Mouse (Mus musculus) limb, embryonic 13.5 days (tissue): ENCODE results near the gene Ifit3. TPM values are rescaled to one million over a fixed set of nuclear protein-coding genes. Genes with fewer than 3 reads are reported as not detected.
"Not testable (repeated sequence)": the region's sequence is repeated elsewhere in the genome, so short reads cannot be mapped to it uniquely, and the experiment has no call there.

Experiments
- ATAC-seq: fragments of 200-750 bp; cut with Nextera tagmentation; 2 replicates; pipeline ENCODE4 v1.8.0; 2017; ENCODE audit warnings: low read depth, moderate number of reproducible peaks, moderate TSS enrichment; ENCODE audit not compliant: low FRiP score
- H3K27ac ChIP-seq: fragments of 300-500 bp; sonication (generic); 2 replicates; pipeline ENCODE4 v1.5.1; 2015; ENCODE audit warnings: inconsistent platforms, mild to moderate bottlenecking, moderate library complexity
- H3K27me3 ChIP-seq: fragments of 300-500 bp; sonication (generic); 2 replicates; pipeline ENCODE4 v1.6.1; 2015; ENCODE audit warnings: mild to moderate bottlenecking, inconsistent platforms
- H3K36me3 ChIP-seq: fragments of 300-500 bp; sonication (generic); 2 replicates; pipeline ENCODE4 v1.6.1; 2015; ENCODE audit warnings: inconsistent platforms, mild to moderate bottlenecking, moderate library complexity
- H3K4me1 ChIP-seq: fragments of 300-500 bp; sonication (generic); 2 replicates; pipeline ENCODE4 v1.6.1; 2015; ENCODE audit warnings: inconsistent platforms
- H3K4me2 ChIP-seq: fragments of 300-500 bp; sonication (generic); replicated peaks from 2 replicates; pipeline ENCODE4 v1.6.1; 2015; ENCODE audit warnings: inconsistent platforms, mild to moderate bottlenecking, moderate library complexity
- H3K4me3 ChIP-seq: fragments of 300-500 bp; sonication (generic); 2 replicates; pipeline ENCODE4 v1.5.1; 2015; ENCODE audit warnings: moderate library complexity, mild to moderate bottlenecking, inconsistent platforms
- H3K9ac ChIP-seq: fragments of 300-500 bp; sonication (generic); 2 replicates; pipeline ENCODE4 v1.6.1; 2015; ENCODE audit warnings: mild to moderate bottlenecking, inconsistent platforms
- H3K9me3 ChIP-seq: fragments of 300-500 bp; sonication (generic); 2 replicates; pipeline ENCODE4 v1.6.1; 2016; ENCODE audit warnings: inconsistent platforms
- WGBS: fragments of 180-500 bp; shearing (Covaris S2); methylation state at CpG from one replicate; pipeline ENCODE4 v1.1.7; 2015; 5-methylcytosine and 5-hydroxymethylcytosine counted together
- polyA plus RNA-seq: library from polyadenylated mRNA; unstranded; fragments of >200 nt; fragmentation: Nextera tagmentation; extraction: Ambion mirVana; gene quantifications from 2 replicates; pipeline ENCODE4 v1.2.1, GENCODE M21; 2015

Gene Ifit3
- polyA plus RNA-seq, result 1.7 and 3.6 TPM in 2 replicates

DNA sequence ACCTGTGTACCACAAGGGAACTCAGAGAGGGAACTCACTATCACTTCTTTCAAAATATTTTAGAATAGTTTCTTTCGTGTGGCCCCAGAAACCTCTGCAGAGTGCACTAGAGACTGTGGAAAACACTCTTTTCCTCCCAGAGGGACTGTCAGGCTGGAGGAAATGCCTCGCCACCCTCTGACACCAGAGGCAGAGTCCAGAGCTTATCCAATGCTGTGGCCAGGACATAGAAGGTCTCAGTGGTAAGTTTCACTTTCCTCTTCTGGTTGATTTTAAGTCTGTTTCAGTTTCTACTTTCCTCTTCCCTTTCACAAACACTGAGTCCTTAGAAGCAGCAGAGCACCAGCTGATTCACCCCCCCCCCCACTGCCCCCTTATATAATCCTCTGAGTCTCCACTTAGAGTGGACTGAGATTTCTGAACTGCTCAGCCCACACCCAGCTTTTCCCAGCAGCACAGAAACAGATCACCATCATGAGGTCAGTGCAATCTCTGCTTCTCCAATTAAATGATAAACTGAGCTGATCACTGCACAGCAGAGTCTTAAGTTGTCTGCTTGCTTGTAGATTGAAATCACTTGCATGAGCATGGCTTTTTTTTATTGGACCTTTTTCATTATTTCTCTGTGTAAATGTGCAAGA, at the start of gene Ifit3:
Ifit3 (plus strand) TSS at position 406 of the 641 bp plus-strand sequence.
- 33% methylated on average over 2 of the region's 2 CpGs for WGBS
- not testable (repeated sequence) for H3K4me3 ChIP-seq, H3K4me1 ChIP-seq, H3K27ac ChIP-seq, H3K27me3 ChIP-seq, H3K9ac ChIP-seq, H3K36me3 ChIP-seq, H3K4me2 ChIP-seq, H3K9me3 ChIP-seq
- ATAC-seq, result peak; percentile 44; the same call in 1 of the 2 replicates

DNA sequence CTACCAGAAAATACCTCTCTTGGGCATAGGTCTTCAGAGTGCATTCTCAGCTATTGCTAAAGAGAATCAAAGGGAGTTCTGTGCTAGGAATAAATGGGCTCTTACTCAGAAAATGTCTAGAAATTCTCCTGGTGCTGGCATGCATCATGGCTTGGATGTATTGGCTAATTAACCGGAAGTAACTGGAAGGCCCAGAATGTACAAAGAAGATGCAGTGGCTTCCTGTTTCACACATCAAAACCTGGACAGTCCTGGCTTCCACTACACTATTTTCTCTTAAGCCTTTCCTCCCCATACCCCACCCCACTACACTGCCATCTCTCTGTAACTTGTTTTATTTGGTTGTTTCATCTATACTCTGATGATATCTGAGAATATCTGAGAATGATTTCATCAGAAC, 43.9 kb upstream of the Ifit3 start:
- Histone ChIP-seq H3K4me3 (no peak overlapping the region), H3K27ac (no peak overlapping the region), H3K4me1 (no peaks in the 10 kb centered on the region), H3K36me3 (no peaks in the 10 kb centered on the region), H3K9me3 (peaks cover 3% of the 10 kb centered on the region; the same call in 1 of the 2 replicates), H3K27me3 (no peaks in the 10 kb centered on the region), H3K9ac (no peak overlapping the region), H3K4me2 (no peak overlapping the region)
- no peak for ATAC-seq
- WGBS, result 90% methylated on average over 1 of the region's 1 CpGs

DNA sequence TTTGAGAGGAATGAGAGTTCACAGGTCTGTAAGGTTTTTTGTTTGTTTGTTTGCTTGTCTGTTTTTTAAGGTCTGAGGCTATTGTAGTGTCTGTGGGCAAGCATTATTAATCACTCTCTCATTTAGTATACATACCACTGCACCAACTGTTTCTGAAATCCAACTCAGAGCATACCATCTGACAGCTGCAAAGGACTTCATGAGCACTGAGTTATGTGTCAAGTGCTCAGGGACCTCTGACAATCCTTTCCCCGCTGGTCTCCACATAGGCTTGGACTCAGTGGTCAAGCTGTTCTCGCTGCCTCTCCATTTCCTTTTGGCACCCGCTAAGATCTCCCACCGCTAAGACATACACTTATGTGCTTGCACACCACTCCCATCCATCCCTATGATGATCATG, 37.1 kb upstream of the Ifit3 start:
- no peak for ATAC-seq
- Histone ChIP-seq H3K27me3 (no peaks in the 10 kb centered on the region), H3K27ac (no peak overlapping the region), H3K4me2 (no peak overlapping the region), H3K9me3 (no peaks in the 10 kb centered on the region), H3K4me1 (no peaks in the 10 kb centered on the region), H3K4me3 (no peak overlapping the region), H3K36me3 (no peaks in the 10 kb centered on the region), H3K9ac (no peak overlapping the region)
- WGBS, result 87% methylated on average over 4 of the region's 4 CpGs

DNA sequence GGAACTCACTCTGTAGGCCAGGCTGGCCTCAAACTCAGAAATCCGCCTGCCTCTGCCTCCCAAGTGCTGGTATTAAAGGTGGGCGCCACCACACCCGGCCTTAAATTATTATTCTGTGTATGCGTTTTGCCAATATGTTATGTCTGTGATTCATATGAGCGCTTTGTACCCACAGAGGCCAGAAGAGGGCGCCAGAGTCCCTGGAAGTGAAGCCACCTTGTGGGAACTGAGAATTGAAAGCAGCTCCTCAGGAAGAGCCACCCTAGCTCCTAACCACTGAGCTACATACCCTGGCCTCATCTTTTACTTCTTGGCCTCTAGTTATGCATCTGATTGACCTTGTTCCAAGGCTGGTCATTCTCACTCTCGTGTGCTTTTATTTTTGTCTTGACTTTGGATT, 35.4 kb upstream of the Ifit3 start:
- Histone ChIP-seq H3K4me1 (peaks cover 15% of the 10 kb centered on the region), H3K36me3 (no peaks in the 10 kb centered on the region), H3K4me2 (no peak overlapping the region), H3K9me3 (no peaks in the 10 kb centered on the region), H3K27me3 (no peaks in the 10 kb centered on the region), H3K4me3 (no peak overlapping the region), H3K27ac (no peak overlapping the region), H3K9ac (no peak overlapping the region)
- no peak for ATAC-seq
- 32% methylated on average over 7 of the region's 7 CpGs for WGBS

DNA sequence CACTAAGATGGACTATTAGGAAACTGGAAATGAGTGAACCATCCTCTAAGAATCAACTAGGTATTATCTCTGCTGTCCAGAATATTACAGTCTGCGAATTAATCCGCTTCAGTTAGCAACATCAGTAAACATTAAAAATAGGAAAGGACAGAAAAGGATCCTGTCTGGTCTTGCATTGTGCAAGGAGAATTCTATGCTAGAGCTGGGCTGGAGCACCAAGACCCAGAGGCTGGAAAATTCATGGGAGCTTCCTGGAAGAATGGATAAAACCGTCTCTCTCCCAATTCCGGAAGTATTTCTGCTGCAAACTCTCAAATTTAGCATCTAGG, 33.2 kb upstream of the Ifit3 start:
- H3K4me2 ChIP-seq, result peak overlapping the region; percentile 64
- peak overlapping the region; percentile 51 for H3K4me3 ChIP-seq
- no peak for ATAC-seq
- peaks cover 20% of the 10 kb centered on the region for H3K4me1 ChIP-seq
- WGBS, result 33% methylated on average over 4 of the region's 4 CpGs
- no peak overlapping the region; the same call in 1 of the 2 replicates for H3K9ac ChIP-seq
- H3K27ac ChIP-seq, result no peak overlapping the region
- H3K36me3 ChIP-seq, result no peaks in the 10 kb centered on the region
- H3K27me3 ChIP-seq, result no peaks in the 10 kb centered on the region
- no peaks in the 10 kb centered on the region for H3K9me3 ChIP-seq

DNA sequence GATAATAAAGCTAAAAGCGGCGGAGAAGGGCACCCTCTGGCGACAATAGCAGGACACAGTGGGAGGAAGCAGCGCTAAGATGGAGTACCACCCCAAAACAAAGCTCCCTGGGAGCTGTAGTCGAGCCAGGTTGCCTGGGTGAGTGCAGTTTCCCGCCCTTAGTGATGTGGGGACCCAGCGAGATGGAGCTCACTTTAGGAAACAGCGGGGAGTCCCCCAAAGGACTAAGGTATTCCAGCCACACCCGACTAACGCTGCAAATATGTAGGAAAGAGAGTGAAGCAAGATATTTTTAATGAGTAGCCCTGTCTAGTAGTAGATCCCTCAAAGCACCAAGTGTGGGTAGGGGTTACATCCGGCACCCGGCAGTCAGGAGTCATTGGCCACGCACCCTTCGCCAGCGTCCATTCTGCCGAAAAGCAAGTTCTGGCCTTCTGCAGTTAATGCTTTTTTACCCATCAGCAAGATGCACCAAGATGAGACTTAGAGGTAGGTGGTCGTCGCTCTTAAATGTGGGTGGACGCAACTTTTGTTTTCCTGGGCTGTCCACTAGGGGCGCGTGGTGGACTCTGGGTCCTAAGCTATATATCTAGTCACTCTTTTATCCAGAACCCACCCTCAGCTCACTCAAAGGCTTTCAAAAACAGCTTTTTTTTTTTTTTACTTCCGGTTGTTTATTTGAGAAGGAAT, 32.7 kb upstream of the Ifit3 start, which contains the start of gene Ifit2:
Ifit2 (plus strand) TSS at position 161 of the 690 bp plus-strand sequence.
- H3K9me3 ChIP-seq, result no peaks in the 10 kb centered on the region
- H3K9ac ChIP-seq, result peak within 1 kb of the TSS; percentile 59
- H3K27me3 ChIP-seq, result no peaks in the 10 kb centered on the region
- H3K36me3 ChIP-seq, result no peaks in the 10 kb centered on the region
- H3K4me3 ChIP-seq, result peak within 1 kb of the TSS; percentile 51
- peak within 1 kb of the TSS; percentile 64 for H3K4me2 ChIP-seq
- H3K4me1 ChIP-seq, result peaks cover 20% of the 10 kb centered on the region
- peak; percentile 89 for ATAC-seq
- peak within 1 kb of the TSS; percentile 77 for H3K27ac ChIP-seq
- 2% methylated on average over 22 of the region's 22 CpGs for WGBS

DNA sequence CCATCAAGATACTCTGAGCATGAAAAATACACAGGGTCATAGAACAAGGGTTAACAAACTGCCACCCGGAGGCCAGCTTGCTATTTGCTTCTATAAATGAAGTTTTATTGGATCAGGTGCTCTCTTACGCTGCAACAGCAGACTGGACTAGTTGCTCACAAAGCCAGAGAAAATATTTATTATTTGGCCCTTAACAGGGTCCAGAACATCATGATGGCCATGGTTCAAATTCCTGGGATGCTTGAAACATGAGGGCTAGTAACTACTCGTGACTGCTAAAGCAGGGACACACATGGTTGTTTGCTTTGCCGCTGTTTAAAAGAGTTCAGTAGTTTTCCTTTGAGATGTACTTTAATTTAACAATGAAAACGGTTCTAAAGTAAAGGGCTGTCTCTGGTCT, 31.4 kb upstream of the Ifit3 start:
- Histone ChIP-seq H3K4me2 (peak overlapping the region; percentile 49), H3K9ac (no peak overlapping the region), H3K4me3 (peak overlapping the region; percentile 20), H3K27me3 (no peaks in the 10 kb centered on the region), H3K4me1 (peaks cover 20% of the 10 kb centered on the region), H3K9me3 (no peaks in the 10 kb centered on the region), H3K27ac (peak overlapping the region; percentile 77), H3K36me3 (no peaks in the 10 kb centered on the region)
- ATAC-seq, result peak; percentile 42; the same call in 1 of the 2 replicates
- 19% methylated on average over 5 of the region's 5 CpGs for WGBS

DNA sequence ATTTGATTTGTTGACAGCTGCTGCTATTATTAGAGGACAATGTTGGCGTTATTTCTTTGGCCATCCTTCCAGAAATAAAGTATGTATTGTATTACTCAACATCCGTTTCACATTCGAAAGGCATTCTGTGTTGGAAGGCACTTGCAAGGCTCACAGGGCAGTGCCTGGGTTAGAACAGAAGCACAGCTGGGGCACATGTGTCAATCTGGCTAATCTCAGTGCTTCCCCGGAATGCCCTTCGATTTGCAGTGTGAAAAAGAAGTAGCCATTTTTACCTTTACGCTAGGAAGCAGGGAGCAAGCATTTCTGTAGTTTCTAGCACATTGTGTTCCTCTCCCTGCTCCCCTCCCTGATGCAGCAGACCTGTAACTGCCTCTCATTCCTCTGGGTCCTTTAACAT, 30.3 kb upstream of the Ifit3 start:
- 0 out of 2 replicates have a peak, but pooled peaks have one; percentile 34 for ATAC-seq
- no peak overlapping the region for H3K9ac ChIP-seq
- peak overlapping the region; percentile 40 for H3K27ac ChIP-seq
- peaks cover 20% of the 10 kb centered on the region for H3K4me1 ChIP-seq
- 42% methylated on average over 6 of the region's 6 CpGs for WGBS
- H3K4me3 ChIP-seq, result no peak overlapping the region
- no peaks in the 10 kb centered on the region for H3K27me3 ChIP-seq
- no peaks in the 10 kb centered on the region for H3K9me3 ChIP-seq
- H3K4me2 ChIP-seq, result peak overlapping the region; percentile 49
- no peaks in the 10 kb centered on the region for H3K36me3 ChIP-seq

DNA sequence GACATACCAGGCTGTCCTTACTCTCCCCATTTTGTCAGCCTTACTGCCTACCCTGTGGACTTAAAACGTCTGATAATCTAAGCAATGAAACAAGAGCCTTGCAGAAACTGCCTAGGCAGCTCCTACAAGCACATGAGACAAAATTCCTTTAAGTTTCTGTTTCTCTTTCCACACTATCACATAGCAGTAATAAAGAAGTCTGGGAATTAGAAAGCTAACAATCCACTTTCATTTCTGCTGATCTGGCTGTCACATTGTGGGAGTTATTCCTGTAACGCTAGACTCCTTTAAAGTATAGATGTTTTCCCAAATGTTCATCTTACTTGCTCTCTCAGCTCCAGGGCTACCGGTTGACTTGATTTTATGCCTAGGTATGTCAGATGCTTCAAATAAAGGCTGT, 29.8 kb upstream of the Ifit3 start:
- Histone ChIP-seq H3K9me3 (no peaks in the 10 kb centered on the region), H3K4me2 (peak overlapping the region; percentile 49), H3K9ac (no peak overlapping the region), H3K27me3 (no peaks in the 10 kb centered on the region), H3K36me3 (no peaks in the 10 kb centered on the region), H3K27ac (peak overlapping the region; percentile 40; the same call in 1 of the 2 replicates), H3K4me3 (no peak overlapping the region), H3K4me1 (peaks cover 20% of the 10 kb centered on the region)
- ATAC-seq, result no peak
- 37% methylated on average over 3 of the region's 3 CpGs for WGBS

DNA sequence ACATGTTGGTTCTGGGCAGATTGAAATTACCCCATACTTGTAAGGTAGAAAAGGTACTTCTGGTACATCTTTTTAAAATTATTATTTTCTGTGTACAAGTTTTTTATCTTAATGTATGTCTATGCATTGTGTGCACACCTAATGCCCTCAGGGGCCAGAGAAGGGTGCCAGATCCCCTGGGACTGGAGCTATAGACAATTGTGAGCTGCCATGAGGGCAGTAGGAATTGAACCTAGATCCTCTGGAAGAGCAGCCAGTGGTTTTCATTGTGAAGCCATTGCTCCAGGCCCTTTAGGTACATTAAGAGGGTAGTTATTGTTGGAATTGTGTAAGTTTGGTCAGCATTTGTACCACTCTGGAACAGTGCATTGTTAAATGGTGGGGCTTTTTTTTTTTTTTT, 29.3 kb upstream of the Ifit3 start:
- H3K9ac ChIP-seq, result no peak overlapping the region
- no peaks in the 10 kb centered on the region for H3K36me3 ChIP-seq

DNA sequence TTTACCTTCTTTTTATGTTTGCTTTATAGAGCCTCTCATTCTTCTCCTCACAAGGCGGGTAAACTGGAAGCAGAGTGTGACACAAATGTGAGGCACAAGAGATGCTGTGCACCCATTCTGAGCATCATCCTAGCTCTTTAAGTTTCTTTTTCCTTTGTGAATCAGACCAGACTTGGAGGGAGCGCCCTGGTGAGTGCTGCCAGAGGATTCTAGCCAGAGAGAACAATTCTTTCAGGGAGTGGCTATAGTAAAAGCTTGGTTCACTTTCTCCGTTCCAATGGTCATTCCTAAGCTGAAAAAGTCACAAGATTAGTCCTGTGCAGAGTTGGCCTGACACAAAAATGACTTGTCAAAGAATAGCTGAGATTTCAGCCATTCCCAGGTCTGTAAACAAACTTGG, 26.7 kb upstream of the Ifit3 start:
- Histone ChIP-seq H3K4me3 (no peak overlapping the region), H3K27ac (no peak overlapping the region), H3K9me3 (no peaks in the 10 kb centered on the region), H3K9ac (no peak overlapping the region), H3K4me2 (no peak overlapping the region), H3K36me3 (no peaks in the 10 kb centered on the region), H3K27me3 (no peaks in the 10 kb centered on the region), H3K4me1 (peaks cover 19% of the 10 kb centered on the region)
- no peak for ATAC-seq
- 83% methylated on average over 3 of the region's 3 CpGs for WGBS

More for the DNA sequence above, 29.3 kb upstream of the Ifit3 start:
- Histone ChIP-seq H3K4me3 (no peak overlapping the region), H3K4me2 (no peak overlapping the region), H3K27me3 (no peaks in the 10 kb centered on the region), H3K9me3 (no peaks in the 10 kb centered on the region), H3K27ac (no peak overlapping the region), H3K4me1 (peaks cover 20% of the 10 kb centered on the region)
- no peak for ATAC-seq

DNA sequence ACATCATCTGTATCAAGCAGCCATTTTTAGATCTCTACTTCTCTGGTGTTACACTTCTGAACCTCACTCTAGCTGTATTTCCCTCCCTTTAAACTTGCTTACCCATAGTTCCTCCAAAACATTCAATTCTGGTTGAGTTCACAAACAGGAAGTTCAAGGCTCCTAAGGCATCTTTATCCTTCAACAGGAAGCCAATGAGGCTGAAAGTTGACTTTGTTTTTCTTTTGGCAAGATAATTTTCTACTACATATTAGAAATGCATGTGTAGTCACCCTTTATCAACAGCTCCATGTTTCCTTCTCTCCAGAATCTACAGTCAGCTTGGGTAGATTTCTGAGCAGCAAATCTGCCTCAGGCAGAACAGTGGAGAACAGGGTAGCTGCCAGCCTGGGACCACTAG, 20.8 kb upstream of the Ifit3 start:
- Histone ChIP-seq H3K27me3 (no peaks in the 10 kb centered on the region), H3K4me3 (no peak overlapping the region), H3K4me1 (no peaks in the 10 kb centered on the region), H3K27ac (no peak overlapping the region), H3K36me3 (no peaks in the 10 kb centered on the region), H3K9ac (no peak overlapping the region), H3K4me2 (no peak overlapping the region), H3K9me3 (no peaks in the 10 kb centered on the region)
- no peak for ATAC-seq
